Mouse (Mus musculus): ENCODE measurements around the gene Actn4. TPM values are rescaled to one million over a fixed set of nuclear protein-coding genes. Genes with fewer than 3 reads are reported as not detected.

The Actn4 gene
- polyA plus RNA-seq, 1 experiment from 2014 or later: 235 TPM

GRCm38 (mm10) chr7:28925317-28925716 is 36.8 kb downstream of the Actn4 start:
- Histone ChIP-seq H3K4me1 (peaks cover 79% of the 10 kb centered on the region), H3K9me3 (no peaks in the 10 kb centered on the region), H3K36me3 (replicated peaks) (peaks cover 53% of the 10 kb centered on the region), H3K27ac (peak overlapping the region; percentile 84), H3K4me3 (no peak overlapping the region), H3K27me3 (ENCODE audit: poor library complexity, severe bottlenecking) (no peaks in the 10 kb centered on the region)
- DNase-seq (ENCODE audit: extremely low spot score, low spot score): no peak
- WGBS: 62% methylated on average over 9 of the region's 9 CpGs

- H3K36me3 ChIP-seq (replicated peaks): peaks cover 51% of the 10 kb centered on the region
- no peaks in the 10 kb centered on the region for H3K27me3 ChIP-seq (ENCODE audit: poor library complexity, severe bottlenecking)
- H3K4me3 ChIP-seq: 0 out of 2 replicates have a peak overlapping the region, but pooled peaks have one; percentile 27
- H3K4me1 ChIP-seq: peaks cover 79% of the 10 kb centered on the region
- H3K9me3 ChIP-seq: no peaks in the 10 kb centered on the region
- WGBS: 79% methylated on average over 3 of the region's 3 CpGs
- DNase-seq (ENCODE audit: extremely low spot score, low spot score): no peak
- peak overlapping the region; percentile 84 for H3K27ac ChIP-seq
Measured at GRCm38 (mm10) chr7:28924802-28925201, 37.3 kb downstream of the Actn4 start.

- DNase-seq (ENCODE audit: extremely low spot score, low spot score): peak; percentile 57
- Histone ChIP-seq H3K4me1 (peaks cover 79% of the 10 kb centered on the region), H3K4me3 (peak overlapping the region; percentile 27), H3K27ac (peak overlapping the region; percentile 84), H3K36me3 (replicated peaks) (peaks cover 53% of the 10 kb centered on the region), H3K9me3 (no peaks in the 10 kb centered on the region), H3K27me3 (ENCODE audit: poor library complexity, severe bottlenecking) (no peaks in the 10 kb centered on the region)
- 19% methylated on average over 4 of the region's 4 CpGs for WGBS
Measured at GRCm38 (mm10) chr7:28923865-28924291, 38.3 kb downstream of the Actn4 start.

DNA sequence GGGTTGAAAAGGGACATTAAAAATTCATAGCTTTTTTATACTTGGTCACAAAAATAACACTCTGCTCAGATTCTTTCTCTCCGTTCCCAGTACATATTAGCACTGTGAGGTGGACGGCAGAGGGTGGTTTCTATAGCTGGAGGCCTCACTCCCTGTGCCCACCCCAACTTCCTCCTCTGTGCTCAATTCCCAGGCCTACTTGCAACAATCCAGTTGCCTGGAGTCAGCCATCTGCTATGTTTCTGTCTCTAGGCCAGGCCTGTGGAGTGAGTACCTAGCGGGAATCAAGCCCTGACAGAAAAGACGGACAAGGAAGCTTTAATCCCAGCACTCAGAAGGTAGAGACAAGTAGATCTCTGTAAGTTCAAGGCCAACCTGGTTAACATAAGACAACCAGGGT is 39.5 kb downstream of the Actn4 start:
- no peak overlapping the region for H3K4me3 ChIP-seq
- peaks cover 78% of the 10 kb centered on the region for H3K4me1 ChIP-seq
- no peaks in the 10 kb centered on the region for H3K9me3 ChIP-seq
- WGBS: 78% methylated on average over 4 of the region's 4 CpGs
- no peaks in the 10 kb centered on the region for H3K27me3 ChIP-seq (ENCODE audit: poor library complexity, severe bottlenecking)
- no peak for DNase-seq (ENCODE audit: extremely low spot score, low spot score)
- peak overlapping the region; percentile 84 for H3K27ac ChIP-seq
- H3K36me3 ChIP-seq (replicated peaks): peaks cover 57% of the 10 kb centered on the region

GRCm38 (mm10) chr7:28921722-28922465 is 40.2 kb downstream of the Actn4 start:
- DNase-seq (ENCODE audit: extremely low spot score, low spot score): no peak
- Histone ChIP-seq H3K9me3 (no peaks in the 10 kb centered on the region), H3K27ac (peak overlapping the region; percentile 44; the same call in 1 of the 2 replicates), H3K36me3 (replicated peaks) (peaks cover 60% of the 10 kb centered on the region), H3K4me3 (no peak overlapping the region), H3K27me3 (ENCODE audit: poor library complexity, severe bottlenecking) (no peaks in the 10 kb centered on the region), H3K4me1 (peaks cover 78% of the 10 kb centered on the region)
- 91% methylated on average over 8 of the region's 8 CpGs for WGBS

- H3K36me3 ChIP-seq (replicated peaks): peaks cover 62% of the 10 kb centered on the region
- H3K27ac ChIP-seq: no peak overlapping the region
- H3K27me3 ChIP-seq (ENCODE audit: poor library complexity, severe bottlenecking): no peaks in the 10 kb centered on the region
- no peaks in the 10 kb centered on the region for H3K9me3 ChIP-seq
- no peak overlapping the region for H3K4me3 ChIP-seq
- H3K4me1 ChIP-seq: peaks cover 72% of the 10 kb centered on the region
- WGBS: 94% methylated on average over 3 of the region's 3 CpGs
- DNase-seq (ENCODE audit: extremely low spot score, low spot score): no peak
Measured at GRCm38 (mm10) chr7:28921178-28921577, 41.0 kb downstream of the Actn4 start.

DNA sequence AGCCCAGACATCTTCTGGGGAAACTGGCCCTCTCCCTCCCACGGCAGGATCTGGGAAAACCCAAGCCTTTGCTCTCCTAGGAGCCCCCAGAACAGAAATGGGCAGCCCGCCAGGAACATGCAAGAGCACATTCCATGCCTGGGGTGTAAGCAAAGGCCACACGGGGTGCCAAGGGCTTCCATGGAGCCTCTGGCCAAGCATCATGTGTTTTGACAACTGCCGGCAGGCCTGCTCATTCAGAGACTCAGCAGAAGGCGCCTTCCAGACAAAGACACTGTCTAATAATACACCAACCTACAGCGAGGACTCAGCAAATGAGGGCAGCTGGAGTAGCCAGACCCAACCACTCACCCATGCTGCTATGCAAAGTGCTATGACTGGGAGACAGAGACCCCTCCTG is 42.3 kb downstream of the Actn4 start:
- DNase-seq (ENCODE audit: extremely low spot score, low spot score): no peak
- Histone ChIP-seq H3K4me3 (no peak overlapping the region), H3K27me3 (ENCODE audit: poor library complexity, severe bottlenecking) (no peaks in the 10 kb centered on the region), H3K9me3 (no peaks in the 10 kb centered on the region), H3K27ac (peak overlapping the region; percentile 60), H3K4me1 (peaks cover 58% of the 10 kb centered on the region), H3K36me3 (replicated peaks) (peaks cover 74% of the 10 kb centered on the region)
- WGBS: 65% methylated on average over 6 of the region's 6 CpGs

GRCm38 (mm10) chr7:28918540-28918939 is 43.6 kb downstream of the Actn4 start:
- Histone ChIP-seq H3K27me3 (ENCODE audit: poor library complexity, severe bottlenecking) (no peaks in the 10 kb centered on the region), H3K4me1 (peaks cover 46% of the 10 kb centered on the region), H3K9me3 (no peaks in the 10 kb centered on the region), H3K36me3 (replicated peaks) (peaks cover 83% of the 10 kb centered on the region), H3K4me3 (no peak overlapping the region), H3K27ac (no peak overlapping the region)
- no peak for DNase-seq (ENCODE audit: extremely low spot score, low spot score)
- 84% methylated on average over 8 of the region's 8 CpGs for WGBS

- Histone ChIP-seq H3K27ac (no peak overlapping the region), H3K27me3 (ENCODE audit: poor library complexity, severe bottlenecking) (no peaks in the 10 kb centered on the region), H3K36me3 (replicated peaks) (peaks cover 91% of the 10 kb centered on the region), H3K4me3 (no peak overlapping the region), H3K4me1 (peaks cover 38% of the 10 kb centered on the region), H3K9me3 (no peaks in the 10 kb centered on the region)
- no peak for DNase-seq (ENCODE audit: extremely low spot score, low spot score)
- WGBS: 87% methylated on average over 10 of the region's 10 CpGs
Measured at GRCm38 (mm10) chr7:28917503-28918426, 44.4 kb downstream of the Actn4 start.

DNA sequence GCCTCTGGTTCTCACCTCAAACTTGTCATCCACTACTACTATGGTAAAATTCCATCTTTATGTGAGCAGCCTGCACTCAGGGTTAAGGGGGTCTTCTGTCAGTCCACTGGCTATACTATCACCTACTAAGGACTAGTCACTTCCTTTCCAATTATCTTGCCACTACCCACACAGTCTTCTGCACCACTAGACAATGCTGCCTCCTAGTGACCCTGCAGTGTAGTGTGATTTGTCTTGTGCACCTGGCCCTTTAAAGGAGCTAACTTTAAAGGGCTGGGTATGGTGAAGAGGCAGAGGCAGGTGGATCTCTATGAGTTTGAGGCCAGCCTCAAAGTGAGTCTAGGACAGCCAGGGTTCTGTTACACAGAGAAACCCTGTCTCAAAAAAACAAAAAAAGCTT is 45.6 kb downstream of the Actn4 start:
- Histone ChIP-seq H3K36me3 (replicated peaks) (peaks cover 94% of the 10 kb centered on the region), H3K27me3 (ENCODE audit: poor library complexity, severe bottlenecking) (no peaks in the 10 kb centered on the region), H3K9me3 (no peaks in the 10 kb centered on the region), H3K27ac (no peak overlapping the region), H3K4me1 (peaks cover 26% of the 10 kb centered on the region), H3K4me3 (no peak overlapping the region)
- DNase-seq (ENCODE audit: extremely low spot score, low spot score): no peak

GRCm38 (mm10) chr7:28913171-28913570 is 49.0 kb downstream of the Actn4 start:
- WGBS: 84% methylated on average over 11 of the region's 11 CpGs
- H3K36me3 ChIP-seq (replicated peaks): peaks cover 100% of the 10 kb centered on the region

DNA sequence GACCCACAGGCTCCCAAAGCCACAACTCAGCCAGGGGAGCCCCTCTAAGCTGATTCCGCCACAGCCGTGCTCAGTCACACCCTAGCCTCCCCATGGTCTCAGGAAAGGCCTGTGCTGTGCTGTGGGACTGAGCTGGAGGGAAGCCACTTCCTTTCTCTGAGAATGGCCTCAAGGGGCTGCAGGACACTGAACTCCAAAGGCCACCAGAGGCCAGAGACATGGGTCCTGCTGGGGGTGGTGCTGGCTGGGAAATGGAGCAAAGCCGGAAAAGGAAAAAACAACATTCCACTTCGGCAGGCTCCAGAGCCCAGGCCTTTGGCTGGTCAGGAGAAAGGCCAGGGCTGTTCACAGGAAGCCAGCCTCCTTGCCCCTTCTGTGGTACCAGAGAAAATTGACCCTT is 50.5 kb downstream of the Actn4 start:
- Histone ChIP-seq H3K4me3 (no peak overlapping the region), H3K9me3 (no peaks in the 10 kb centered on the region), H3K4me1 (no peaks in the 10 kb centered on the region), H3K27me3 (ENCODE audit: poor library complexity, severe bottlenecking) (no peaks in the 10 kb centered on the region), H3K27ac (peak overlapping the region; percentile 32), H3K36me3 (replicated peaks) (peaks cover 100% of the 10 kb centered on the region)
- DNase-seq (ENCODE audit: extremely low spot score, low spot score): no peak
- WGBS: 71% methylated on average over 4 of the region's 4 CpGs

More at GRCm38 (mm10) chr7:28913171-28913570, 49.0 kb downstream of the Actn4 start:
- no peaks in the 10 kb centered on the region for H3K27me3 ChIP-seq (ENCODE audit: poor library complexity, severe bottlenecking)
- H3K27ac ChIP-seq: no peak overlapping the region
- no peaks in the 10 kb centered on the region for H3K9me3 ChIP-seq
- H3K4me1 ChIP-seq: 0 out of 2 replicates have a peak, but pooled peaks cover 1% of the 10 kb centered on the region
- no peak for DNase-seq (ENCODE audit: extremely low spot score, low spot score)
- H3K4me3 ChIP-seq: no peak overlapping the region

DNA sequence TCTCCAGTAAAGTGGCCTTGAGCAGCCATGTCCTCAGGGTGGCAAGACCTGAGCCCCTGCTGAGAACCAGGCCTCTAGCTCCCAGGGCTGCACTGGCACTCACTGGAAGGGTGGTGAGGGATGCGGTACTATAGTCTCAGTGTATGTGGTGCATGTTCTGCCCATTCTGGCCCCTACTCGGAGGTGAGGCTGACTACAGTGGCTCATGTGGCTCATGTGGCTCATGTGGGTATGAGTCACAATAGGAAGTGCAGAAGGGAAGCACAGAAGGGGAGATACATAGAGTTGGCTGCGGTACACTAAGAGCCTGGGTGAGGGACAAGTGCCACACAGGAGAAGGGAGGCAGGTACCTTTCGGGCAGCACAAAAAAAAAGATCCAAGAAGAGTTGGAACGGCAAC is 54.9 kb downstream of the Actn4 start:
- H3K36me3 ChIP-seq (replicated peaks): peaks cover 100% of the 10 kb centered on the region
- no peak for DNase-seq (ENCODE audit: extremely low spot score, low spot score)
- no peaks in the 10 kb centered on the region for H3K9me3 ChIP-seq
- H3K27me3 ChIP-seq (ENCODE audit: poor library complexity, severe bottlenecking): no peaks in the 10 kb centered on the region
- 94% methylated on average over 5 of the region's 5 CpGs for WGBS
- no peak overlapping the region for H3K4me3 ChIP-seq
- H3K27ac ChIP-seq: no peak overlapping the region
- no peaks in the 10 kb centered on the region for H3K4me1 ChIP-seq

Data from forebrain, embryonic 10.5 days (tissue).